In genomic region chr19:18841789-18842562, GRCm38 (mm10) we compare ENCODE assay signal across 19 mouse cellular contexts.
A peak's percentile ranks its signal among the peaks of the same experiment; 100 is the strongest.
DNase-seq lines count a peak whose midpoint lies in the region; ATAC-seq lines count a peak whose summit lies in the region.
"Had no signal": no experiment of that assay in that cellular context is flagged by ENCODE, and none has a peak within 500 bp of the region (broad histone marks: within the 10 kb centered on the region; RNA-seq: fewer than 3 reads in every experiment).

No protein-coding gene starts in this region.

- no peak overlapping the region for H3K9ac ChIP-seq in forebrain, embryonic 13.5 days
- H3K9ac ChIP-seq: heart, embryonic 15.5 days; hindbrain, embryonic 15.5 days; midbrain, embryonic 12.5 days; neural tube, embryonic 15.5 days had no signal

- H3K9me3 ChIP-seq in forebrain, embryonic 13.5 days (replicated peaks) = no peaks in the 10 kb centered on the region
- no peaks in the 10 kb centered on the region for H3K9me3 ChIP-seq in forebrain, embryonic 10.5 days
- H3K9me3 ChIP-seq: heart, embryonic 15.5 days; hindbrain, embryonic 15.5 days; midbrain, embryonic 12.5 days; neural tube, embryonic 15.5 days had no signal

- 65% methylated on average over 19 of the region's 19 CpGs for WGBS in forebrain, embryonic 13.5 days
- 89% methylated on average over 19 of the region's 19 CpGs for WGBS in forebrain, embryonic 10.5 days

- H3K36me3 ChIP-seq in forebrain, embryonic 13.5 days (ENCODE audit: poor library complexity, severe bottlenecking) = no peaks in the 10 kb centered on the region
- H3K36me3 ChIP-seq in forebrain, embryonic 10.5 days (replicated peaks) = no peaks in the 10 kb centered on the region
- H3K36me3 ChIP-seq: heart, embryonic 15.5 days; hindbrain, embryonic 15.5 days; midbrain, embryonic 12.5 days; neural tube, embryonic 15.5 days had no signal

- intact Hi-C loops in left cerebral cortex, postnatal 4 days (cut with DNase I) = no loop called here
- intact Hi-C loops in left cerebral cortex, postnatal 36 days (cut with DNase I) = no loop called here

- no peak overlapping the region for H3K4me2 ChIP-seq in forebrain, embryonic 13.5 days
- H3K4me2 ChIP-seq: heart, embryonic 15.5 days; hindbrain, embryonic 15.5 days; midbrain, embryonic 12.5 days; neural tube, embryonic 15.5 days had no signal

- DNase-seq in forebrain, embryonic 10.5 days (ENCODE audit: extremely low spot score, low spot score) = no peak
- DNase-seq in left cerebral cortex, postnatal 4 days = peak; percentile 11
- no peak for DNase-seq in left cerebral cortex, postnatal 36 days (ENCODE audit: low spot score in 2 of 2)
- DNase-seq in right cerebral cortex, postnatal 14 days = peak; percentile 5
- DNase-seq in right cerebral cortex, postnatal 10 days (ENCODE audit: low spot score in 2 of 2) = no peak
- peak; percentile 48 for DNase-seq in testis, postnatal 10 days (ENCODE audit: low spot score)
- DNase-seq: adrenal gland, adult 2 months; cerebellum, adult 11-12 months; heart, postnatal 4 days; kidney, adult 2 months; kidney, postnatal 10 days; right cerebral cortex, postnatal 25 days; spleen, adult 18-20 months; thymus, adult 2 months had no signal

- H3K4me1 ChIP-seq in forebrain, embryonic 13.5 days = peaks cover 13% of the 10 kb centered on the region; the same call in 1 of the 2 replicates
- peaks cover 9% of the 10 kb centered on the region; the same call in 1 of the 2 replicates for H3K4me1 ChIP-seq in forebrain, embryonic 10.5 days
- H3K4me1 ChIP-seq: hindbrain, embryonic 15.5 days; neural tube, embryonic 15.5 days had no signal

- no peak overlapping the region for H3K27ac ChIP-seq in forebrain, embryonic 13.5 days
- H3K27ac ChIP-seq in forebrain, embryonic 10.5 days = no peak overlapping the region
- H3K27ac ChIP-seq: heart, embryonic 15.5 days; hindbrain, embryonic 15.5 days; midbrain, embryonic 12.5 days; neural tube, embryonic 15.5 days had no signal

- no peak overlapping the region for H3K4me3 ChIP-seq in forebrain, embryonic 13.5 days
- no peak overlapping the region for H3K4me3 ChIP-seq in forebrain, embryonic 10.5 days
- H3K4me3 ChIP-seq: heart, embryonic 15.5 days; hindbrain, embryonic 15.5 days; midbrain, embryonic 12.5 days; neural tube, embryonic 15.5 days had no signal

- no peaks in the 10 kb centered on the region for H3K27me3 ChIP-seq in forebrain, embryonic 13.5 days
- H3K27me3 ChIP-seq in forebrain, embryonic 10.5 days (ENCODE audit: poor library complexity, severe bottlenecking) = no peaks in the 10 kb centered on the region
- H3K27me3 ChIP-seq: heart, embryonic 15.5 days; hindbrain, embryonic 15.5 days; midbrain, embryonic 12.5 days; neural tube, embryonic 15.5 days had no signal

- peak; percentile 43; the same call in 1 of the 2 replicates for ATAC-seq in forebrain, embryonic 13.5 days

Comparison
In these comparisons a context has a peak if more than half of its experiments do, and no peak if none do; other contexts are left out.
1. DNase-seq: peak in left cerebral cortex, postnatal 4 days (single experiment), right cerebral cortex, postnatal 14 days (single experiment) and testis, postnatal 10 days (single experiment); none in forebrain, embryonic 10.5 days (single experiment), left cerebral cortex, postnatal 36 days (0 of 2) and right cerebral cortex, postnatal 10 days (0 of 2).